Mouse (Mus musculus) frontal cortex, postnatal 10 days (tissue): ENCODE data around the gene Arcn1.

ENCODE experiments used
- DNase-seq, 2 experiments: peaks; one replicate each; pipeline ENCODE4 v3.0.0; 2022; ENCODE audit warnings: low spot score in 2 of 2, mixed read lengths in 1 of 2

Arcn1 gene

GRCm38 (mm10) chr9:44745371-44745770 lies 22.3 kb downstream of the Arcn1 start:
- DNase-seq = no peak

DNA sequence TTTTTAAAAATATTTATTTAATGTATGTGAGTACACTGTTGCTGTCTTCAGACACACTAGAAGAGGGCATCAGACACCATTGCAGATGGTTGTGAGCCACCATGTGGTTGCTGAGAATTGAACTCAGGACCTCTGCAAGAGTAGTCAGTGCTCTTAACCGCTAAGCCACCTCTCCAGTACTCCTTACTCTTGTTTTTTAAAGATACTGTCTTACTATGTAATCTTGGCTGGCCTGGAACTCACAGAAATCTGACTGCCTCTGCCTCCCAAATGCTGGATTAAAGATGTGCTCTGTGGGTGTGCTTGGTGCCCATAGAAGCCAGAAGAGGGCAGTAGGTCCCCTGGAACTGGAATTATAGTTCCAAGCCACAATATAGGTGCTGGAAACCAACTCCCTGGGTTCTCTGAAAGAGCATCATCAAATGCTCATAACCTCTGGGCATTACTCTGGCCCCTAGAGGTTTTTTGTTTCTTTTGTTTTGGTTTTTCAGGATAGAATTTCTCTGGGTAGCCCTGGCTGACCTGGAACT lies 26.9 kb downstream of the Arcn1 start:
- DNase-seq = no peak

- no peak for DNase-seq
Measured at GRCm38 (mm10) chr9:44737240-44737949, 30.2 kb downstream of the Arcn1 start.

- no peak for DNase-seq
Measured at GRCm38 (mm10) chr9:44736301-44736700, 31.3 kb downstream of the Arcn1 start.

- no peak for DNase-seq
Measured at GRCm38 (mm10) chr9:44735886-44736285, 31.8 kb downstream of the Arcn1 start.

GRCm38 (mm10) chr9:44734524-44735494 lies 32.8 kb downstream of the Arcn1 start, which contains the start of gene Phldb1:
Phldb1 (minus strand) TSS chr9:44735198.
- peak; percentile 64 to 69 for DNase-seq

GRCm38 (mm10) chr9:44733671-44734523 lies 33.7 kb downstream of the Arcn1 start:
- peak in 1 of 2 experiments; percentile 64 for DNase-seq

GRCm38 (mm10) chr9:44732921-44733530 lies 34.6 kb downstream of the Arcn1 start:
- no peak for DNase-seq

DNA sequence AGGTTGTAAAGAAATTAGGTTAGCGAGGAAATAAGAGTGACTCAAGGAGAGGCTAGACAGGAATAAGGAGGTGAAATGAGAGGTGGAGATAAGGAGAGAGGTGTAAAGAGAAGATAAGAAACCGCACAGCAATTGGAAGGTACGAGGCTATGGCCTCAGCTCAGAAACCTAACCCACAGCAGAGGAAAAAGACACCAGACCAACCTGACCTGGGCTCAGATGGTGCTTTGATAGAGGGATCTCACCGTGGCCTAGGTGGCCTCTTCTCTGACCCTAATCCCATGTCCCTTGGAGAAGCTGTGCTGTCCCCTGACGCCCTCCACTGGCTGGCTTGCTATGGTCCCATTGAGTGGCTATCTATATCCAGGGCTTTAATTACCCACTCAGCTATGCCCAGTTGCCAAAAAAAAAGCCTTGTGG lies 35.5 kb downstream of the Arcn1 start:
- no peak for DNase-seq

DNA sequence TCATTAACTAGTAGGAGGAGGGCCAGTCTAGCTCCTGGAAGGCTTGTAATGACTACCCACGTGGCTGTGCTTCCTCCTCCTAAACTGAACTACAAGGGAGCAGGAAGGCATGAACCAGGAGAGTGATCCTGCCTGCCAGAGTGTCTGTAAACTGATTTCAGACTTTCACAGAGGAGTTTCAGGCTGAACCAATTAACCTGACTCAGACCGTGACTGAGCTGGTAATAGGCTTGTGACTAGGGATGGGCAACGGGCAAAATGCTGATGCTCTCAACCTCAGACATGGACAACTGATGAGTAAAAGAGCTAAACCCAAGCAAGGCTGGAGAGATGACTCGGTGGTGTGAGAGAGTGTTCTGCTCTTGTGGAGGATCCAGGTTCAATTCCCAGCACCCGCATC lies 40.2 kb downstream of the Arcn1 start:
- no peak for DNase-seq

DNA sequence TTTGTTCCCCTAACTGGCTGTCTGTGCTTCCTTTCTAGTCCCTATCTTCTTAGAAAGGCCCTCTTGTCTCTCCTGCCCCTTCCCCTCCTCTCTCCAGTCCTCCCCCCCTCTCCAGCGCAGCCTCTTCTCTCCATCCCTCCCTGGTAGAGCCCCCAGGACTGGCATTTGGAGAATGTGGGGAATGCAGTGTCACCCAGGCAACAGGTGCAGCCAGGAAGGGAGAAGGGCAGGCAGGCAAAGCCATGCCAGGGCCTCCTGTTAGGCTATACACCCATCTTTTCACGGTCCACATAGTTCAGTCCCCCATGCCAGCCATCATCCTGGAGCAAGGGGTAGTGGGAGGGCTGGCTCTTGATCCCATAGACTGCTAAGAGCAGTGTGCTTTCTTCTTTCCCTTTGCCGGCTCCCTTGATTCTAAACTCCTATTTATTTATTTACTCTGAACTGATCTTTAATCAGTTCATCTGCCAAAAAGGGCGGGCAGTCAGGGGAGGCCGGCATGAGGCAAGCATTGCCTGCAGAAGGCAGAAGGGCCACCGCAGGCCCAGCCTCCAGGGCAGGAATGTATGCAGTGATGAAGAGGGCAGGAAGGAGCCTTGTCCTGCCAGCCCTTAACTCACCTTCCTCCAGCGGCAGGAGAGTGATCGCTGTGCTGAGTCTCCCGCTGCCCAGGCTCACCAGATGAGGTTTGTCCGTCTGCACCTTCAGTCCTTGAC lies 41.1 kb downstream of the Arcn1 start:
- no peak for DNase-seq

DNA sequence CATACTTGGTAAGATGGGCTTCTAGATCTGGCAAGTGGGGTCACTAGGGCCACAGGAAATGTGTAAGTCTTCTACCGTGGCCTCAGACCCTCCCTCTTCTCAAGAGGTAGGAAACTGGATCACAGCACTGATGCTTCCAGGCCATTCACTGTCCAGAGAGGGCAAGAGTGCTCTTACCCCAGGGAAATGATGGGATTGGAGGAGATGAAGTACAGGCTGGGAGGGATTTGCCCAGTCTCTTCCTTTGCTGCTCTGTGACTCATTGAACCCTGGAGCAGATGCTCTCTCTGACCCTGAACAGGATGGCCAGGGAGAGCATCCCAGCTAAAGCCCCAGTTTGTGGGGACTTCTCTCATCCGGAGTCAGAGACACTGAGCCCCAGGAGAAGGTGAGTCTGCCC lies 43.0 kb downstream of the Arcn1 start:
- no peak for DNase-seq

DNA sequence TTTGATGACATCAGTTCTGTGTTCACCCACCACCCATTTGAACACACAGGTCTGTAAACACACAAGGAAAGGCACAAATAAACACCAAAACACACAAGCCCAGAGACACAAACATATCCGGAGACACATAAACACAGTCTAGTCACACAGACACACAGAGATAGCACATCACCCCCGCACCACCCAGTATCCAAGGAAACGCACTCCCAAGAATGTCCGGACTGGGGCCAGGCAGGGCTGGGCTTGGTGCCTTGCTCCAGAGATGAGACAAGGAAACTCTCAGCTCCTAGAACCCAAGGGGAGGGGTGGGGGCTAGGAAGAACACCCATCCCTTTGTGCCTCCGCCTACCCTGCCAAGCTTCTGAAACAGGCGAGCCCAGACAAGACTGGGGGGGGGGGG lies 43.4 kb downstream of the Arcn1 start:
- DNase-seq = peak in 1 of 2 experiments; percentile 74

- DNase-seq = no peak
Measured at GRCm38 (mm10) chr9:44723521-44724041, 44.1 kb downstream of the Arcn1 start.

DNA sequence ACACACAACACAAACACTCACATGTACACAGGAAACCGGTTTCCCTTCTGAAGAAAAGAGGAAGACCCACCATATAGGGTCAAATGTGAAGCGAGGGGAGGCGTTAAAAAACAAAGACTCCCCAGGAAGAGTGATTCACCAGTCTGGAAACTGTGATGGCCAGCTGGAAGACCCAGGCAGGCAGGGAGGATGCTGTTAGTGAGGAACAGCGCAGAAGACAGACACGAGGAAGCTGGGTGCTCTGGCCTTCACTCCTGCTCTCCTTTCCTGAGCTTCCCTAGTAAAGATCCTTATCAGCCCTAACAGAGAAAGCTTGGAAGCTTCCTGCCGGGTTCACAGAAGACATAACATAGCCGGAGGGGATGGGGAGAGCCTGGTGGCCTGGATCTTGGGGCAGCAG lies 44.6 kb downstream of the Arcn1 start:
- DNase-seq = no peak

DNA sequence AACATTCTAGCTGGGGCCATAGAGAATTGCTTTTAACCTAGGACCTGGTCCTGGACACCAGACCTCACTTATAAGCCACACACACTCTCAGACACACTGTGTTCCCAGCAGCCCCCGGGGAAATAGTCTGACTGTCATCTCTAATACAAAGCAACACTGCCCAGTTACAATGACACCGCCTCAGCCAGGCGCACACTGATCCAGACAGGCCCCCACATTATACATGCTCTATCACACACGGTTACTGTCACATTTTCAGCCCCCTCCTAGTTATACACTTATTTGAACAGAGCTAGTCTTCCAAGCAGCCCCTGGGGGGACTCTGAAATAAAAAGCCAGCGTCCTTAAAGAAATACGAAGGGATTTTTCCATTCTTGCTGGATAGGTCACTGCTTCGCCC lies 45.1 kb downstream of the Arcn1 start:
- no peak for DNase-seq

GRCm38 (mm10) chr9:44721877-44722186 lies 45.8 kb downstream of the Arcn1 start:
- no peak for DNase-seq

DNA sequence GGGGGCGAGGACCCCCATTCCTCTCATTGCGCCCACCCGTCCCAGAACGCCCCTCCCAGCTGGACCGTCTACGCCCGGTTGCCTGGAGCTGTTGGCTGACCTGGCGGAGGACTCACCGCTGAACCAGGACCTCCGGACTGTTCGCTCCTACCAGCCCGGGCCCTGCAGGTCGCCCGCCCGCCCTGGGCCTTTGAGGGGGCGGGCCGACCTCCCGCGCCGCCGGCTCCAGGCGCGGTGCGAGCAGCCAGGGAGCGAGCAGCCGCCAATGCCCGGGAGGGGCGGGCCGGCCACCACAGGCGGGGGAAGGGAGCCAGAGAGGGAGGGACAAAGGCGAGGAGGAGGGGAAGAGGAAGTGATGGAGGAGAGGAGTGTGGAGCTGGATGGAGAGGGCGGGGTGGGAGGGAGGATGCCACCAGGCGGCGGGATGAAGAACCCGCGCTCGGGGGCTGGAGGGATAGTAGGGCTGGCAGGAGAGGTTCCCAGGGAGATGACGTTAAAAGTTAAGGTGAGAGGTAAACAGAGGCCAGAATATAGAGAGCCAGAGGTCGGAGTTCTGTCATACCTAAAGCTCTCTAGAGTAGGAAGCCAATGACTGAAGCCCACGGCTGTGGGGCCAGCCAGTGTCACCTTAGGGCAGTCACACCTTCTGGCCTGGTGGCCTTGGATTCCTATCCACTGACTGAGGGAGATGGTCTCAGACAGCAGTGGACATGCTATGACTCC lies 46.3 kb downstream of the Arcn1 start:
- peak; percentile 83 to 84 for DNase-seq

DNA sequence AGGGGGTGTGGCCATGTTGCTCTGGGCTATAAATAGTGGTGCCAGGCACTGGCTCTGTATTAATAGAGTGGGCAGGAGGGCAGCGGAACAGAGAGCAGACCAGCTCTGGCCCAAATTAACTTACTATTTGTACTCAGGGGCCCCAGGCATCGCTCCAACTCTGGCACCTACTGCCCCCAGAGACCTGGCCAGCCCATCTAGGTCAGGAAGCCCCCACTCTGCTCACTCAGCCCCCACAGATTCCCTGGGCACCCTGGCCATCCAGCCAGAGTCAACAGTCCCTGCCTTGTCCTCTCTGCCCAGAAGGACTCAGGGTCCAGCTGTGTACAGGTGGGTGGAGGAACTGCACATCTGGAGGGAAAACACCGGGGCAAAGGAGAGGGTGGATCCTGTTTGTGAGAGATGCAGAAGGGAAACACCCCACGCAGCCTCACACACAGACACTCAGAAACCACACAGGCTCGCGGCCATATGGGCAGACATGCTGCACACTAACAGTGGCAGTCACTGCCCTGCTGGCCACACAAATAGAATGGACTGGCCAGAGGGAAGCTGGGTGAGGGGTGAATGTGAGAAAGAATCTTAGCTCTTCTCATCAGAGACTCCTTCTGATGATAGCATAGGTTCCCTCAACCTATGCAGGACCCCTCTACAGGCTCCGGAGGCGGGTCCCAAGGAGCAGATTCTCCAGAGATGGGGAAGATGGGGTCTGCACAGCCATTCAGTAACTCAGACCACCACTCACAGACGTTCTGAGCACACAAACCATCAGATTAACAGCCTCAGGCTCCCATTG lies 47.1 kb downstream of the Arcn1 start:
- peak in 1 of 2 experiments; percentile 43 for DNase-seq
